Mouse (Mus musculus) frontal cortex, adult (tissue): ENCODE measurements around the gene Soga1.

ENCODE experiments used
- ATAC-seq: cut with Nextera tagmentation; 2 replicates; pipeline ENCODE4 v1.9.2; 2017; ENCODE audit warnings: mild to moderate bottlenecking, moderate library complexity, mixed read lengths; ENCODE audit not compliant: low TSS enrichment

Gene Soga1

GRCm38 (mm10) chr2:157078793-157079700 is at the start of gene Soga1:
TSS of gene Soga1 (minus strand) at chr2:157079254.
- peak; percentile 45 for ATAC-seq

- no peak for ATAC-seq
Observed at GRCm38 (mm10) chr2:157128072-157128471, 49.0 kb upstream of the Soga1 start.

- ATAC-seq: no peak
Observed at GRCm38 (mm10) chr2:157127370-157127769, 48.3 kb upstream of the Soga1 start.

GRCm38 (mm10) chr2:157125246-157125645 is 46.2 kb upstream of the Soga1 start:
- ATAC-seq: no peak

- no peak for ATAC-seq
Observed at GRCm38 (mm10) chr2:157121766-157122165, 42.7 kb upstream of the Soga1 start.

GRCm38 (mm10) chr2:157119075-157119474 is 40.0 kb upstream of the Soga1 start:
- ATAC-seq: no peak

GRCm38 (mm10) chr2:157118556-157118955 is 39.5 kb upstream of the Soga1 start:
- no peak for ATAC-seq

GRCm38 (mm10) chr2:157116964-157117363 is 37.9 kb upstream of the Soga1 start:
- no peak for ATAC-seq

- ATAC-seq: no peak
Observed at GRCm38 (mm10) chr2:157108236-157108635, 29.2 kb upstream of the Soga1 start.

- no peak for ATAC-seq
Observed at GRCm38 (mm10) chr2:157104454-157104853, 25.4 kb upstream of the Soga1 start.

GRCm38 (mm10) chr2:157102256-157102655 is 23.2 kb upstream of the Soga1 start:
- no peak for ATAC-seq

GRCm38 (mm10) chr2:157101650-157102049 is 22.6 kb upstream of the Soga1 start:
- peak; percentile 70 for ATAC-seq

- no peak for ATAC-seq
Observed at GRCm38 (mm10) chr2:157100319-157100605, 21.2 kb upstream of the Soga1 start.

GRCm38 (mm10) chr2:157099532-157100318 is 20.7 kb upstream of the Soga1 start:
- ATAC-seq: no peak

GRCm38 (mm10) chr2:157095005-157095755 is 16.1 kb upstream of the Soga1 start:
- ATAC-seq: peak; percentile 71

- ATAC-seq: peak; percentile 33; the same call in 1 of the 2 replicates
Observed at GRCm38 (mm10) chr2:157092024-157092423, 13.0 kb upstream of the Soga1 start.

GRCm38 (mm10) chr2:157087536-157088317 is 8.7 kb upstream of the Soga1 start:
- peak; percentile 89 for ATAC-seq

GRCm38 (mm10) chr2:157086796-157087195 is 7.7 kb upstream of the Soga1 start, which contains the start of gene Tldc2:
TSS of gene Tldc2 (plus strand) at chr2:157087055.
- no peak for ATAC-seq

GRCm38 (mm10) chr2:157084831-157085585 is 6.0 kb upstream of the Soga1 start:
- ATAC-seq: no peak

GRCm38 (mm10) chr2:157081960-157082359 is 2.9 kb upstream of the Soga1 start:
- ATAC-seq: no peak

GRCm38 (mm10) chr2:157081331-157081730 is 2.3 kb upstream of the Soga1 start:
- ATAC-seq: no peak
